Mouse (Mus musculus) cerebellum, adult 9-10 months (tissue): ENCODE results near the gene Tmem214.

Source experiments
- DNase-seq: peaks from one replicate; pipeline ENCODE4 v3.0.0; 2022

Gene Tmem214

GRCm38 (mm10) chr5:30916841-30917240 is 49.0 kb downstream of the Tmem214 start:
- peak; percentile 44 for DNase-seq

- peak; percentile 43 for DNase-seq
Observed at GRCm38 (mm10) chr5:30917348-30917747, 49.5 kb downstream of the Tmem214 start.

GRCm38 (mm10) chr5:30917891-30918670 is 50.3 kb downstream of the Tmem214 start:
- DNase-seq: no peak

- DNase-seq: peak; percentile 31
Observed at GRCm38 (mm10) chr5:30918691-30919090, 50.9 kb downstream of the Tmem214 start.

- DNase-seq: no peak
Observed at GRCm38 (mm10) chr5:30919831-30920614, 52.2 kb downstream of the Tmem214 start.

- DNase-seq: no peak
Observed at GRCm38 (mm10) chr5:30920621-30921020, 52.8 kb downstream of the Tmem214 start.

GRCm38 (mm10) chr5:30921256-30922033 is 53.6 kb downstream of the Tmem214 start, which contains the start of gene Khk:
Gene Khk (plus strand): TSS chr5:30921431.
- peak; percentile 94 for DNase-seq

- DNase-seq: no peak
Observed at GRCm38 (mm10) chr5:30922581-30923041, 54.8 kb downstream of the Tmem214 start.

GRCm38 (mm10) chr5:30923119-30923518 is 55.3 kb downstream of the Tmem214 start:
- no peak for DNase-seq

GRCm38 (mm10) chr5:30924614-30925013 is 56.8 kb downstream of the Tmem214 start:
- DNase-seq: peak; percentile 16

GRCm38 (mm10) chr5:30925217-30925616 is 57.4 kb downstream of the Tmem214 start:
- peak; percentile 17 for DNase-seq

GRCm38 (mm10) chr5:30926073-30926472 is 58.3 kb downstream of the Tmem214 start:
- peak; percentile 22 for DNase-seq

- DNase-seq: peak; percentile 61
Observed at GRCm38 (mm10) chr5:30927945-30928529, 60.2 kb downstream of the Tmem214 start.
